Mouse (Mus musculus) embryonic facial prominence, embryonic 15.5 days (tissue): ENCODE measurements at regions not wholly inside any gene's neighbourhood (a gene's known extent, or its start where the extent isn't known, plus 50 kb on each side); places are given as distances from the start of the nearest gene placed in this dataset.

ENCODE experiments used
- ATAC-seq: fragments of 200-750 bp; cut with Nextera tagmentation; 2 replicates; pipeline ENCODE4 v1.8.0; 2017; ENCODE audit warnings: low read depth, moderate TSS enrichment; ENCODE audit not compliant: insufficient number of reproducible peaks, low FRiP score, low TSS enrichment
- H3K27ac ChIP-seq: fragments of 300-500 bp; sonication (generic); replicated peaks from 2 replicates; pipeline ENCODE4 v1.5.1; 2015; ENCODE audit warnings: mild to moderate bottlenecking, inconsistent platforms
- H3K27me3 ChIP-seq: fragments of 300-500 bp; sonication (generic); 2 replicates; pipeline ENCODE4 v1.6.1; 2015; ENCODE audit warnings: inconsistent platforms
- H3K36me3 ChIP-seq: fragments of 300-500 bp; sonication (generic); 2 replicates; pipeline ENCODE4 v1.6.1; 2015; ENCODE audit warnings: mild to moderate bottlenecking, inconsistent platforms
- H3K4me1 ChIP-seq: fragments of 300-500 bp; sonication (generic); 2 replicates; pipeline ENCODE4 v1.6.1; 2015; ENCODE audit warnings: inconsistent platforms
- H3K4me2 ChIP-seq: fragments of 300-500 bp; sonication (generic); replicated peaks from 2 replicates; pipeline ENCODE4 v1.6.1; 2015; ENCODE audit warnings: mild to moderate bottlenecking, inconsistent platforms
- H3K4me3 ChIP-seq: fragments of 300-500 bp; sonication (generic); replicated peaks from 2 replicates; pipeline ENCODE4 v1.5.1; 2015; ENCODE audit warnings: mild to moderate bottlenecking, inconsistent platforms
- H3K9ac ChIP-seq: fragments of 300-500 bp; sonication (generic); 2 replicates; pipeline ENCODE4 v1.6.1; 2015; ENCODE audit warnings: inconsistent platforms
- H3K9me3 ChIP-seq: fragments of 300-500 bp; sonication (generic); replicated peaks from 2 replicates; pipeline ENCODE4 v1.6.1; 2016; ENCODE audit warnings: inconsistent platforms
- WGBS: fragments of 180-500 bp; shearing (Covaris S2); methylation state at CpG from one replicate; pipeline ENCODE4 v1.1.7; 2015; 5-methylcytosine and 5-hydroxymethylcytosine counted together

DNA sequence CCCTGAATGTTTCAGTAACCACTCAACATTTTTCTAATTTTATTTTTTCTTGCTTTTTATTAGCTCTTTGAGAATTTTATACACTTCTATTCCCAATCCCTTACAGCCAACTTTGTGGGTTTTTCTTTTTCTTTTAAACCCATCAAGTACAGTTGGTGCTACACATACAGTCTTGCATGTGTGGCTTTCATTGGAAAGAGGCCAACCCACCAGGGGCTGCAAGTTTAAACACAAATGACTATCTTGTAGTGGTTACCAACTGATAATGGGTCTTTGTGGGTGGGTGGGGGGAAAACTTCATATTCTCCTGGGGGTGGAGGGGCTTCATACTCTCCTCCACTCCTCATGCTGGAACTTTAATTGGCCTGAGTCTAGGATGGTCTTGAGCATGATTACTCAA is 110.5 kb upstream of the Atg10 start:
- no peak for ATAC-seq
- H3K9ac ChIP-seq = no peak overlapping the region

DNA sequence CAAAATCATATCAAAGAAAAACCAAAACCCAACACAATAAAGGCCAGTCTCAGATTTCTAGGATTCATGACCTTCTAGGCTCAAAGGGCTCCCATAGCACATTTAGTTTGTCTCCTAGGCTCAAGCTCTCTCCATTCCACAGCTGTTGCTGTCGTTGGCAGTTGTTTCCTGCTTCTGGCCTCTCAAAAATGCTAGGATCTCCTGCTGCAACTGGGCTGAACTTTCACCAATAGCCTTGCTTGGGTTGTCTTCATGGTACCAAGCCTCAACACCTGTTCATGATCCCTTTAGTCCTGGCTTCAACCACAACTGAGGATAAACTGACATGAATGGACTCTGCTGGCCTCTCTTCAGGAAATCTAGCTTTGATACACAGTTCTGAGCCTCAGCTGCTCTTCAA is 115.9 kb upstream of the Ssbp2 start:
- no peaks in the 10 kb centered on the region for H3K27me3 ChIP-seq
- WGBS = 41% methylated on average over 1 of the region's 1 CpGs
- no peak overlapping the region for H3K4me2 ChIP-seq
- ATAC-seq = no peak
- H3K9me3 ChIP-seq = no peaks in the 10 kb centered on the region
- no peak overlapping the region for H3K27ac ChIP-seq
- H3K9ac ChIP-seq = no peak overlapping the region
- no peaks in the 10 kb centered on the region for H3K4me1 ChIP-seq
- no peaks in the 10 kb centered on the region for H3K36me3 ChIP-seq
- H3K4me3 ChIP-seq = no peak overlapping the region

More for the DNA sequence above, 110.5 kb upstream of the Atg10 start:
- no peak overlapping the region for H3K27ac ChIP-seq
- no peaks in the 10 kb centered on the region for H3K27me3 ChIP-seq
- no peaks in the 10 kb centered on the region for H3K36me3 ChIP-seq
- H3K4me2 ChIP-seq = no peak overlapping the region
- no peaks in the 10 kb centered on the region for H3K9me3 ChIP-seq
- no peaks in the 10 kb centered on the region for H3K4me1 ChIP-seq
- no peak overlapping the region for H3K4me3 ChIP-seq

DNA sequence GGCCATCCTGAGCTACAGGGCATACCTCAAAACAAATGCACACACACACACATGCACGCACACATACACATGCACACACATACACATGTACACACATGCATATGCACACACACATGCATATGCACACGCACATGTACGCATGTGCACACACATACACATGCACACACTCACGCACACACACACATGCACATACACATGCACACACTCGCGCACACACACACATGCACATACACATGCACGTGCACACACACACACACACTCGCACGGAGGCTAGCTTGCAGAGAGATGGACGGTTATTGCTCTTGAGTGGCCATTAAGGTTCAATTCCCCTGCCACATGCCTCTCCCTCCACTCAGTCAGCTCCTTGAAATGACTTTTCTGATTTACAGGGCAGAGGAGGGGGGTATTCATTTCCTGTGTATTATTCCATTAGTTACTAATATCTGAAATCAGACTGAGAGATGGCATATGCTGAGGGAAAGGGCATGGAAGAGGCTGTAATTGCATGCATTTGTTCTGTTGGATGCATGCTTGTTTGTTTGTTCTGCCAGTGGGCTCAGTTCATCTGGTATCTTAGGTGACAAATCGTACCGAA is 111.5 kb upstream of the Ssbp2 start:
- Histone ChIP-seq H3K36me3 (no peaks in the 10 kb centered on the region), H3K4me2 (no peak overlapping the region), H3K27ac (no peak overlapping the region), H3K4me3 (no peak overlapping the region), H3K27me3 (no peaks in the 10 kb centered on the region), H3K4me1 (no peaks in the 10 kb centered on the region), H3K9me3 (no peaks in the 10 kb centered on the region), H3K9ac (no peak overlapping the region)
- no peak for ATAC-seq
- WGBS = 91% methylated on average over 12 of the region's 12 CpGs

DNA sequence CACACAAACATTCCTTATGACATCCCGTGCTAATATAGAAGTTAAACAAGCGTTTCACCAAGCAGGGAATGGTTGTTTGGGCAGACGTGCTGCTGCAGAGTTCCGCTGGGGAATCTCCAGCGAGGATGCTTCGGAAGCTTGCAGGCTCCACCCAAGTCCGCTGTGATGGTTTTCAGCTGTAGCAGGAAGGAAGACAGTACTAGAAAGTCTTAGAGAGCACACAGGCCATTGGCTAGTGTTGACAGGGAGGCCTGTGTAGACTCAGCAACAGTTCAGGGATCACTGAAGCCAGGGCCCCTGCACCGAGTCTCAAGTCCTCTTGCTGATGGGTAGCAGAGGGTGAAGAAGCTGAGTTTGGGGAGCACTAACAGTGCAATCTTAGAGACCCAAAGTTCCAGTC is 107.8 kb upstream of the Ssbp2 start:
- Histone ChIP-seq H3K9ac (no peak overlapping the region), H3K27ac (no peak overlapping the region), H3K4me3 (no peak overlapping the region), H3K9me3 (no peaks in the 10 kb centered on the region), H3K4me2 (no peak overlapping the region), H3K36me3 (no peaks in the 10 kb centered on the region), H3K27me3 (no peaks in the 10 kb centered on the region), H3K4me1 (no peaks in the 10 kb centered on the region)
- WGBS = 65% methylated on average over 8 of the region's 8 CpGs
- ATAC-seq = no peak

DNA sequence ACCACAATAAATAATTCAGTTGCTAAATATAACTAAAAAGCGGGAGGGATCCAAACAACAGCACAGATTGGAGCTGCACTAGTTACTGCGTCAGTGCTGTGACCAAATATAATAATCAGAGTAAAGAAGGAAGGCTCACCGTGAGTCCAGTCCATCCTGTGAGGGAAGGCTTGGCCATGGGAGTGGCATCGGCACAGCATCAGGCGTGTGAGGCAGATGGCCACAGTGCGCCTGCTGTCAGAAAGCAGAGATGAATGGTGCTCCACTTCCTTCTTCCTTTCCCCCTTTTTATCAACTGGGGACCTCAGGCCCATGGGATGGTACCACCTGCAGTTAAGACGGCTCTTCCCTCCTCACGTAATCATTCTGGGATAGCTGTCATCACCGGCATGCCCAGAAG is 103.6 kb upstream of the Ssbp2 start:
- Histone ChIP-seq H3K27me3 (no peaks in the 10 kb centered on the region), H3K9ac (no peak overlapping the region), H3K27ac (no peak overlapping the region), H3K4me1 (no peaks in the 10 kb centered on the region), H3K4me2 (no peak overlapping the region), H3K4me3 (no peak overlapping the region), H3K36me3 (no peaks in the 10 kb centered on the region), H3K9me3 (no peaks in the 10 kb centered on the region)
- WGBS = 90% methylated on average over 9 of the region's 9 CpGs
- no peak for ATAC-seq

DNA sequence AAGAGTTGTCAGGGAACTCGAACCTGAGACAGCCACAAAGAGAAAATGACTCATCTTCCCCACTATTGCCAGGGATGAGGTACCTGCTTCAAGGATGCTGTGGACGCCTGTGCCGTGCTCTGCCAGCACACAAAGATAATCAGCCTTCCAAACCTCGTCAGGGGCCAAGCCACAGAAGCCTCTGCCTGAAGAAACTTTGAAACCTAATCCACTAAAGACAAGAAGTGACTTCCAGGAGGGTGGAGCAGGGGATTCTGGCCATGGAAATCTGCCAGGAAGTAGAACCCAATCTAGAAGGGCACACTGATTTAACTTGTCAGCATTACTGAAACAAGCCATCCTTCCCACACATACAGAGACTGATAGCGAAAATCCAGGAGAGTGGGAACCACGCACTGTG is 100.0 kb upstream of the Ssbp2 start:
- Histone ChIP-seq H3K4me2 (no peak overlapping the region), H3K27me3 (no peaks in the 10 kb centered on the region), H3K36me3 (no peaks in the 10 kb centered on the region), H3K4me3 (no peak overlapping the region), H3K9me3 (no peaks in the 10 kb centered on the region), H3K9ac (no peak overlapping the region), H3K27ac (no peak overlapping the region), H3K4me1 (peaks cover 3% of the 10 kb centered on the region)
- WGBS = 60% methylated on average over 6 of the region's 6 CpGs
- ATAC-seq = no peak

- Histone ChIP-seq H3K4me1 (peaks cover 33% of the 10 kb centered on the region), H3K27me3 (no peaks in the 10 kb centered on the region), H3K9me3 (no peaks in the 10 kb centered on the region), H3K36me3 (no peaks in the 10 kb centered on the region), H3K27ac (peak overlapping the region; percentile 9; the same call in 1 of the 2 replicates), H3K4me2 (no peak overlapping the region), H3K4me3 (no peak overlapping the region), H3K9ac (no peak overlapping the region)
- ATAC-seq = peak; percentile 72
- WGBS = 59% methylated on average over 2 of the region's 2 CpGs
These were observed 94.7 kb upstream of the Ssbp2 start for GRCm38 (mm10) chr13:91365270-91365952.

DNA sequence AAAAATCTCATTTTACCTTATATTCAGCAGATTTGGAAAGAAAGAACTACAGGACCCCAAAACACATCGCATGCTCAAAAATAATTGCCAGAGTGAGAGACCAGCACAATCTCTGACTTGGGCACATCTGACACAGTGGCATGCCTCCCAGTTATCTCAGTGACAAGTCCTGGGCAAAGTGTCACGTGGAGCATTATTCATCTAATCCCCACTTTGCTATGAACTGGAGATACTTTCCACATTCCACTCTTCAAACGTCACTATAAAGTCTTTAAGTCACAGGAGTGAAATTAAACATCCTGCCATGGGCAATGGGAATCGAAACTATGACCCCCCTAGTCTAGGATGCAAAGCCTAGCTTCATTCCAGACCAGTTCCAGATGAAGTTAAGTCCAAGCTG is 93.5 kb upstream of the Ssbp2 start:
- peaks cover 40% of the 10 kb centered on the region for H3K4me1 ChIP-seq
- H3K4me3 ChIP-seq = no peak overlapping the region

DNA sequence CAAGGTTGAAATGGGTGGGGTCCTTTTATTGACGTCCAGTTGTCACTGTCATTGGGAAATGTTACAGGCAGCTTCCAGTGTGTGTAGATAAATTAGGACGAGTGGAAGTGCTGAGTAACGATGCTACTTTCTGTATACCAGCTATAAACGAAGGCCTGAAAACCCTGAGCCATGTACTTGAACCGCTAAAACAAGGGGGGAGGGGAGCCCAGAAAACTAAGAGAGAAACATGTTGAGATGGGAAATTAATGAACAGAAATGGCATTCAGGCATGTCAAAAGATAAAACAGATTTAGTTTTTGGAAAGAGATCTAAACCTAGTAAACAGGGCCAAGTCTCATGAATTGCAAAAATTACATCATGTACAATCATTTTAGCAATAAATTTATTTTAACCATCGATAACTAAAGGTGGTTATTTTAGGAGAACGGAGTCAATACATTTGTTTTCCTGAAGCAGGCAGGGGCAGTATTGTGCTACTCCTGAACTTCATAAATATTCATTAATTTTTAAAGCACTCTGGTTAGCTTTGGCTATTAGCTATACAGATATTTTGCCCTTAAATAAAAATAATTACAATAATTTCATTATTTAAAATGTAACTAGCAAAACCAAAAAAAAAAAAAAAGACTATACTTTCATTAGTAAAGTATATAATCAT is 92.1 kb upstream of the Ssbp2 start:
- H3K9me3 ChIP-seq = no peaks in the 10 kb centered on the region
- no peaks in the 10 kb centered on the region for H3K36me3 ChIP-seq
- H3K4me2 ChIP-seq = no peak overlapping the region
- no peaks in the 10 kb centered on the region for H3K27me3 ChIP-seq
- peaks cover 55% of the 10 kb centered on the region for H3K4me1 ChIP-seq
- H3K27ac ChIP-seq = no peak overlapping the region; the same call in 1 of the 2 replicates
- 43% methylated on average over 7 of the region's 7 CpGs for WGBS
- no peak for ATAC-seq
- no peak overlapping the region for H3K9ac ChIP-seq
- H3K4me3 ChIP-seq = no peak overlapping the region

More for the DNA sequence above, 93.5 kb upstream of the Ssbp2 start:
- no peak for ATAC-seq
- Histone ChIP-seq H3K27ac (no peak overlapping the region), H3K36me3 (no peaks in the 10 kb centered on the region), H3K9me3 (no peaks in the 10 kb centered on the region), H3K27me3 (no peaks in the 10 kb centered on the region), H3K9ac (no peak overlapping the region), H3K4me2 (no peak overlapping the region)
- WGBS = 44% methylated on average over 4 of the region's 4 CpGs

- no peak for ATAC-seq
- no peaks in the 10 kb centered on the region for H3K36me3 ChIP-seq
- H3K27me3 ChIP-seq = no peaks in the 10 kb centered on the region
- no peak overlapping the region for H3K4me3 ChIP-seq
- H3K4me2 ChIP-seq = no peak overlapping the region; the same call in 1 of the 2 replicates
- H3K9ac ChIP-seq = no peak overlapping the region
- no peaks in the 10 kb centered on the region for H3K9me3 ChIP-seq
- peaks cover 61% of the 10 kb centered on the region for H3K4me1 ChIP-seq
- peak overlapping the region; percentile 29; the same call in 1 of the 2 replicates for H3K27ac ChIP-seq
- WGBS = 36% methylated on average over 7 of the region's 7 CpGs
These were observed 91.4 kb upstream of the Ssbp2 start for GRCm38 (mm10) chr13:91368664-91369063.

DNA sequence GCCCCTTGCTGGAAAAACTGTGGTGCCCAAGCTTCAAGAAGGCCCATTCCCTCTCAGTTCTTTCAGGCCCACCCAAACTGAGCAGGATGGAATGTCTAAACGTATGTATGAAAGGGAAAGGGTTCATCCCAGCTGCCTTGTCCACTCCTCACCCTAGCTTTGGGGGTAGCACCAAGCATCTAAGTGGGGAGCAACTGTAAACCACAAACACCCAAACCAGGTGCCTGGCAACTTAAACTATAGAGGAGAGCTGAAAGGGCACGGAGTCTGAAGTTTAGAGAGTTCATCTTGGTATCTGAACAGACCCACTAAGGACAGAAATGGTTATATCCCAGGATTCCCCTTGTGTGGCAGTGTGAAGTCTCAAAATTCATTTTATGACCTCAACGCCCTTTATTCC is 90.1 kb upstream of the Ssbp2 start:
- Histone ChIP-seq H3K9me3 (no peaks in the 10 kb centered on the region), H3K4me2 (peak overlapping the region; percentile 72), H3K27ac (peak overlapping the region; percentile 100), H3K36me3 (no peaks in the 10 kb centered on the region), H3K9ac (peak overlapping the region; percentile 37; the same call in 1 of the 2 replicates), H3K4me1 (peaks cover 70% of the 10 kb centered on the region), H3K4me3 (peak overlapping the region; percentile 42), H3K27me3 (no peaks in the 10 kb centered on the region)
- ATAC-seq = no peak
- WGBS = 31% methylated on average over 3 of the region's 3 CpGs
